Mouse (Mus musculus): Measurements from ENCODE around the gene Glt6d1. TPM values are rescaled to one million over a fixed set of nuclear protein-coding genes. Genes with fewer than 3 reads are reported as not detected.

The Glt6d1 gene
- polyA plus RNA-seq, 1 experiment: not detected

DNA sequence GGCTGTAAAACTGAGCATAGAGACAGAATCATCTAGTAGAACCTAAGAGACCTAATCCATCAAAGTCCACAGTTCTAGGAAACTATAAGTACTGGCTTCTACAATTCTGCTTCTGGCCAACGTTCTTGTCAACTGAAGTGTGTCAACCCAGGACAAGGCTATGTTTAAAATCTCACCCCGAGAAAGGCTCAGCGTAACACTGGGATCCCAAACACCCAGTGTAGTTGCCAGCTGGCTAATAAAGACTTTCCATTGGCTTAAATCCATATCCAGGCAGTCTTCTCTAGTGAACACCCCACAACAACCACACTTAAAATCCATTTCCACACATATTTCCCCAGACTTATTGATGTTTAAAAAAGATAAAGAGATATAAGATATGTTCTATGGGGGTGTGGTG lies 15.1 kb upstream of the Glt6d1 start:
- Histone ChIP-seq H3K4me1 (ENCODE audit: control insufficient read depth, insufficient read depth, low read length) (no peaks in the 10 kb centered on the region), H3K27ac (ENCODE audit: insufficient read depth, low read length) (no peak overlapping the region), H3K4me3 (replicated peaks; ENCODE audit: insufficient read depth, low read depth, low read length) (no peak overlapping the region), H3K27me3 (ENCODE audit: control insufficient read depth, insufficient read depth, low read length) (no peaks in the 10 kb centered on the region)
- no peak for TF ChIP-seq POLR2A (IDR thresholded peaks at IDR 0.05; ENCODE audit: borderline replicate concordance, insufficient read depth, low read length)
- TF ChIP-seq CTCF (IDR thresholded peaks at IDR 0.05; ENCODE audit: borderline replicate concordance, insufficient read depth, low read depth, low read length): no peak
- WGBS: 17% methylated on average over 3 of the region's 3 CpGs
- DNase-seq: no peak

DNA sequence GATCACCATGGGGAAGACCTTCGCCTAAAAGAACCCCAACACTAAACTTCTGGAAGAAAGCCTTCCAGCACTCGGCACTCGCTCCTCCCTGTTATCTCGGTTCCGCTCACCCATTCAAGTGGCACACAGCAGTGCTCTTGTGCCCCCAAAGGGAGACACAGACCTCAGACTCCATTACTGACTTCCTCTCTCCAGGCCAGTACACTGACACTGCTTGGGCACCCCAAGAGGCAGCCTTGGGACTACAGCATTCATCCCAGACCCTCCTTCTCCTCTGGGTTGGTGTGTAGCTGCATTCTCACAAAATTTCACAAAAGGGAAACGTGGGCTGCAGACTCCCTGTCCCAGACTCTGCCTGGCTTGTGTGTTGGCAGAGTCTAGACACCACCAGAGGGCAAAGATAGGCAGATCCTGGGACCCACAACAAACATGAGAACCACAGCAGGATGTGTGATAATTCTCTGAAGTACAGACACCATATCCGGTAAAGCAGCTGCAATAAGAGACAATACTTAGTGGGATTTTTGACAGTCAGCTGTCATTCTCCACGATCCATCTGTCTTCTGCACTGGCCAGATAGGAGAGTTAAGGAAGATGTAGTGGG lies 12.8 kb upstream of the Glt6d1 start:
- 78% methylated on average over 8 of the region's 8 CpGs for WGBS
- H3K27ac ChIP-seq (ENCODE audit: insufficient read depth, low read length): no peak overlapping the region
- no peaks in the 10 kb centered on the region for H3K4me1 ChIP-seq (ENCODE audit: control insufficient read depth, insufficient read depth, low read length)
- no peak for DNase-seq
- H3K4me3 ChIP-seq (replicated peaks; ENCODE audit: insufficient read depth, low read depth, low read length): no peak overlapping the region
- H3K27me3 ChIP-seq (ENCODE audit: control insufficient read depth, insufficient read depth, low read length): no peaks in the 10 kb centered on the region
- TF ChIP-seq CTCF (IDR thresholded peaks at IDR 0.05; ENCODE audit: borderline replicate concordance, insufficient read depth, low read depth, low read length) (no peak), POLR2A (IDR thresholded peaks at IDR 0.05; ENCODE audit: borderline replicate concordance, insufficient read depth, low read length) (no peak)

DNA sequence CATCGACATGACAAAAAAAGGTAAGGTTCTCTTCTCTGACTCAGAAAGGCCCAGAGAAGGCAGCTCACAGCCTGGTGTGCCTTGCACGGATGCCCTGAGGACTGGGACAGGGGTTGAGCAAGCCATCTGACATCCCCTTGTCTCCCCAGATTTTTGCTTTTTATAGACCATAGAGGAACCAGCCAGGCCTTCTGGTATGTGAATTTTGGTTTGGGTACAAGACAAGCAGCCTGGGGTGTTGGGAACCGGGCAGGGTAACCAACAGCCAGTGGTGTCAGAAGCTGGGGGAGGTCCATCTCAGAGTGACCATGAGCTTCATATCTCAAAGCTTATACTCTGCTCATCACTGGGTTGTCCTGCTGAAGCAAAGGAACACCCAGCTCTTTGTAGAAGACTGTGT lies 9.1 kb upstream of the Glt6d1 start:
- 91% methylated on average over 3 of the region's 3 CpGs for WGBS
- H3K4me3 ChIP-seq (replicated peaks; ENCODE audit: insufficient read depth, low read depth, low read length): no peak overlapping the region
- no peak overlapping the region for H3K27ac ChIP-seq (ENCODE audit: insufficient read depth, low read length)
- H3K4me1 ChIP-seq (ENCODE audit: control insufficient read depth, insufficient read depth, low read length): no peaks in the 10 kb centered on the region
- DNase-seq: peak in 1 of 2 experiments; percentile 1
- no peaks in the 10 kb centered on the region for H3K27me3 ChIP-seq (ENCODE audit: control insufficient read depth, insufficient read depth, low read length)
- no peak for TF ChIP-seq POLR2A (IDR thresholded peaks at IDR 0.05; ENCODE audit: borderline replicate concordance, insufficient read depth, low read length)
- no peak for TF ChIP-seq CTCF (IDR thresholded peaks at IDR 0.05; ENCODE audit: borderline replicate concordance, insufficient read depth, low read depth, low read length)

DNA sequence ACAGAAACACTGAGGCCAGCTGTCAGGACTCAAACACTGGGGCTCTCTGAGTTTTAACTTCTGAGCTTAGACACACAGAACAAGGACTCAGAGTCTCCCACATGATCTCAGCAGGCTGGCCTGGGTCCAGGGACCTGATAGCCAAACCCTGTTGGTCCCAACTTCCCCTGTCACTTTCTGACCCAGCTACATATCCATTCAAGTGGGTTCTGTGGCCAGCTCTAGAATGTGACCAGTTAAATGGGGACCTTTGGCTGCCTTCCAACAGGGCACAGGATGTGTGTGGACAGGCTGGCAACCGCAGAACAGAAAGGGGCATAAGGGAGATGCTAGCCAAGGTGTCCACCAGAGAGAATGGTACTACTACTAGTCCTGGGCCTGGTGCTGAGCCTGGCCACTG lies 7.2 kb upstream of the Glt6d1 start, which contains the start of gene Lcn9:
TSS of gene Lcn9 (plus strand) at position 348 of the 400 bp plus-strand sequence.
- DNase-seq: peak; percentile 8 to 18
- Histone ChIP-seq H3K27me3 (ENCODE audit: control insufficient read depth, insufficient read depth, low read length) (no peaks in the 10 kb centered on the region), H3K27ac (ENCODE audit: insufficient read depth, low read length) (no peak within 1 kb of the TSS), H3K4me3 (replicated peaks; ENCODE audit: insufficient read depth, low read depth, low read length) (no peak within 1 kb of the TSS), H3K4me1 (ENCODE audit: control insufficient read depth, insufficient read depth, low read length) (no peaks in the 10 kb centered on the region)
- WGBS: 11% methylated on average over 1 of the region's 1 CpGs
- no peak for TF ChIP-seq POLR2A (IDR thresholded peaks at IDR 0.05; ENCODE audit: borderline replicate concordance, insufficient read depth, low read length)

DNA sequence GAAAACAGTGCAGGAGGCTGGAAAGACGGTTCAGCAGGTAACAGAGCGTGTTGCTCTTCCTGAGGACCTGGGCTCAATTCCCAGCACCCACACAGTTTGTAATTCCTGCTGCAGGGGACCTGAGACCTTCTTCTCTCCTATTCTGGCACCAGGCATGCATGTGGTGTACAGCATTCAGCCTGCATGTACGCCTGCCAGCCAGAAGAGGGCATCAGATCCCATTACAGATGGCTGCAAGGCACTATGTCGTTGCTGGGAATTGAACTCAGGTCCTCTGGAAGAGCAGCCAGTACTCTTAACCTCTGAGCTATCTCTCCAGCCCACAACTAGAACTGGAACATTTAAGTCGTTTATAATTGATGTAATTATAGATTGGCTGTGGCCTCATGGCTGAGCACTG lies 2.3 kb downstream of the Glt6d1 start:
- H3K27ac ChIP-seq (ENCODE audit: insufficient read depth, low read length): no peak overlapping the region
- no peak overlapping the region for H3K4me3 ChIP-seq (replicated peaks; ENCODE audit: insufficient read depth, low read depth, low read length)
- TF ChIP-seq POLR2A (IDR thresholded peaks at IDR 0.05; ENCODE audit: borderline replicate concordance, insufficient read depth, low read length): no peak
- TF ChIP-seq CTCF (IDR thresholded peaks at IDR 0.05; ENCODE audit: borderline replicate concordance, insufficient read depth, low read depth, low read length): no peak
- H3K4me1 ChIP-seq (ENCODE audit: control insufficient read depth, insufficient read depth, low read length): no peaks in the 10 kb centered on the region
- DNase-seq: no peak
- WGBS: 85% methylated on average over 5 of the region's 5 CpGs
- H3K27me3 ChIP-seq (ENCODE audit: control insufficient read depth, insufficient read depth, low read length): no peaks in the 10 kb centered on the region

DNA sequence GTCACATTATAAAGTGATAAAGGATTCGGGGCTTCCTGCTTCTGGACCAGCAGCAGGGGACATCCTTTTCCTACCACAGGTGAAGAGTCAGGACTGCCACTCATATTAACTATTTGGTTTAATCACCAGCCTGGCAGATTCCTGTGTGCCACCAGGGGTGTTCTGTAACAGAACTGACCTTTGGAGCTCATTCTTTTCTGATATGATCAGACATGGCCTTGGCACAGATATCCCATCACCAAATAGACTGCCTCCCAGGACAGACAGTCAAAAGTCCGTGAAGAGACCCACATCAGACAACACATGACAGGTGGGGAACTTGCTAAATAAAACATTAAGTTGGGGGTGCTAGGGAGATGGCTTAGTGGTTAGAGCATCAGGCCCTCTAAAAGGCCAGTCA lies 3.9 kb downstream of the Glt6d1 start:
- no peak for DNase-seq
- Histone ChIP-seq H3K27me3 (ENCODE audit: control insufficient read depth, insufficient read depth, low read length) (no peaks in the 10 kb centered on the region), H3K4me3 (replicated peaks; ENCODE audit: insufficient read depth, low read depth, low read length) (no peak overlapping the region), H3K27ac (ENCODE audit: insufficient read depth, low read length) (no peak overlapping the region), H3K4me1 (ENCODE audit: control insufficient read depth, insufficient read depth, low read length) (no peaks in the 10 kb centered on the region)
- WGBS: 60% methylated on average over 2 of the region's 2 CpGs
- TF ChIP-seq POLR2A (IDR thresholded peaks at IDR 0.05; ENCODE audit: borderline replicate concordance, insufficient read depth, low read length) (no peak), CTCF (IDR thresholded peaks at IDR 0.05; ENCODE audit: borderline replicate concordance, insufficient read depth, low read depth, low read length) (no peak)

DNA sequence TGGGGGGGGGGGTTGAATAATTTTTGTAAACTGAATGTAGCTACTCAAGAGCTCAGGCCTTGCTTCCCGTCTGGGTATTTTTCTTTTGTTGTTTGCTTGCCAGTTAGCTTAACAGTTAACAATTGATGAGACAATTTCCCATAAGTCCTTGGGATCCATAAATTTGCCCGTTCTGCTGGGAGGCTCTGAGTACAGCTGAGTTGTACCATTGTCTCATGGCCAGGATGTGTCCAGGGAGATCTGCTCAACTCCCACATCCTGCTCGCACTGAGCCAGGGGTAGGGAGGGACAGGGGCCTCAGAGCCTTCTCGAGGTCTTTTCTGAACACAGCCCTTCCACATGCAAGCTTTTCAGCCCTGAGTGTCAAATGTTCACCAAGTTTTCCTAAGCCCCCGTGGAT lies 17.6 kb downstream of the Glt6d1 start:
- no peak overlapping the region for H3K27ac ChIP-seq (ENCODE audit: insufficient read depth, low read length)

DNA sequence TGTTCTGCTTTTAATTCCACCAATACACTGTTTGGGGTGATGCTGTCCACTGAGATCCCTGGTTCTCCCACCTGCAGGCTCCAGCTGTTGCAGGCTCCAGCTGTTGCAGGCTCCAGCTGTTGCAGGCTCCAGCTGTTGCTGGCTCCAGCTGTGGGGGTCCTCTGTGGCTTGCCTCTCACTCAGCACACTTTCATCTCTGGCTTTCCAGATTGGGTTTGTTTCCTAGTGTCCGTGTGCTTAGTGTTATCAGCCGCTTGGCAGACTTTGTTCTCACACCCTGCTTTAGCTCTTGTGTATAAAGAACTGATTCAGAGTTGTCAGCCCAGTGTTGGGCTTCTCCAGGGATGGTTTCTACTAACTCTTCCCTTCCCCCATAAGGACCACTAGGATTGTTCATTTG lies 18.0 kb downstream of the Glt6d1 start:
- TF ChIP-seq CTCF (IDR thresholded peaks at IDR 0.05; ENCODE audit: borderline replicate concordance, insufficient read depth, low read depth, low read length) (no peak), POLR2A (IDR thresholded peaks at IDR 0.05; ENCODE audit: borderline replicate concordance, insufficient read depth, low read length) (no peak)
- WGBS: 61% methylated on average over 2 of the region's 2 CpGs
- no peak overlapping the region for H3K4me3 ChIP-seq (replicated peaks; ENCODE audit: insufficient read depth, low read depth, low read length)

More for the DNA sequence above, 17.6 kb downstream of the Glt6d1 start:
- 34% methylated on average over 5 of the region's 5 CpGs for WGBS
- no peak for TF ChIP-seq CTCF (IDR thresholded peaks at IDR 0.05; ENCODE audit: borderline replicate concordance, insufficient read depth, low read depth, low read length)
- no peak for TF ChIP-seq POLR2A (IDR thresholded peaks at IDR 0.05; ENCODE audit: borderline replicate concordance, insufficient read depth, low read length)
- Histone ChIP-seq H3K27me3 (ENCODE audit: control insufficient read depth, insufficient read depth, low read length) (no peaks in the 10 kb centered on the region), H3K4me1 (ENCODE audit: control insufficient read depth, insufficient read depth, low read length) (no peaks in the 10 kb centered on the region), H3K4me3 (replicated peaks; ENCODE audit: insufficient read depth, low read depth, low read length) (no peak overlapping the region)
- no peak for DNase-seq

More for the DNA sequence above, 18.0 kb downstream of the Glt6d1 start:
- no peak overlapping the region for H3K27ac ChIP-seq (ENCODE audit: insufficient read depth, low read length)
- no peak for DNase-seq
- no peaks in the 10 kb centered on the region for H3K4me1 ChIP-seq (ENCODE audit: control insufficient read depth, insufficient read depth, low read length)
- H3K27me3 ChIP-seq (ENCODE audit: control insufficient read depth, insufficient read depth, low read length): no peaks in the 10 kb centered on the region
